Mouse (Mus musculus): Measurements from ENCODE around the gene Snrnp27. TPM values are rescaled to one million over a fixed set of nuclear protein-coding genes. Genes with fewer than 3 reads are reported as not detected.

The Snrnp27 gene
- polyA plus RNA-seq, 2 experiments: 27.2 to 58.2 TPM

- Histone ChIP-seq H3K36me3 (replicated peaks; ENCODE audit: control insufficient read depth, insufficient read depth, low read depth) (no peaks in the 10 kb centered on the region), H3K4me3 (ENCODE audit: insufficient read depth in 1 of 2, low read depth in 2 of 2, low read length in 2 of 2) (no peak overlapping the region), H3K9me3 (ENCODE audit: control insufficient read depth, low read length) (no peaks in the 10 kb centered on the region), H3K27me3 (ENCODE audit: control insufficient read depth, insufficient read depth, low read length) (no peaks in the 10 kb centered on the region), H3K27ac (no peak overlapping the region), H3K4me2 (ENCODE audit: low read depth) (no peak overlapping the region), H3K9ac (replicated peaks) (no peak overlapping the region), H3K4me1 (replicated peaks; ENCODE audit: control insufficient read depth in 2 of 2, insufficient read depth in 2 of 2, low read length in 1 of 2) (no peaks in the 10 kb centered on the region)
- WGBS (ENCODE audit: insufficient replicate concordance): 76% methylated on average over 3 of the region's 3 CpGs
- TF ChIP-seq CTCF (IDR thresholded peaks at IDR 0.05; ENCODE audit: low read depth) (no peak), EP300 (IDR thresholded peaks at IDR 0.05; ENCODE audit: low read depth) (no peak)
- DNase-seq (ENCODE audit: low read depth in 3 of 3, low spot score in 3 of 3) (no peak), ATAC-seq (ENCODE audit: insufficient read depth) (no peak)
These were observed 37.7 kb upstream of the Snrnp27 start for GRCm38 (mm10) chr6:86721977-86722376.

GRCm38 (mm10) chr6:86708072-86708774, 23.9 kb upstream of the Snrnp27 start:
- H3K4me2 ChIP-seq (ENCODE audit: low read depth): no peak overlapping the region
- ATAC-seq (ENCODE audit: insufficient read depth): no peak

GRCm38 (mm10) chr6:86702577-86702976, 18.3 kb upstream of the Snrnp27 start:
- Histone ChIP-seq H3K27ac (no peak overlapping the region), H3K27me3 (ENCODE audit: control insufficient read depth, insufficient read depth, low read length) (no peaks in the 10 kb centered on the region), H3K9me3 (ENCODE audit: control insufficient read depth, low read length) (no peaks in the 10 kb centered on the region), H3K36me3 (replicated peaks; ENCODE audit: control insufficient read depth, insufficient read depth, low read depth) (no peaks in the 10 kb centered on the region), H3K9ac (replicated peaks) (no peak overlapping the region), H3K4me3 (ENCODE audit: insufficient read depth in 1 of 2, low read depth in 2 of 2, low read length in 2 of 2) (no peak overlapping the region), H3K4me2 (ENCODE audit: low read depth) (no peak overlapping the region), H3K4me1 (replicated peaks; ENCODE audit: control insufficient read depth in 2 of 2, insufficient read depth in 2 of 2, low read length in 1 of 2) (no peaks in the 10 kb centered on the region)
- ATAC-seq (ENCODE audit: insufficient read depth) (0 out of 2 replicates have a peak, but pooled peaks have one; percentile 33), DNase-seq (ENCODE audit: low read depth in 3 of 3, low spot score in 3 of 3) (peak in 1 of 3 experiments; percentile 17)
- no peak for TF ChIP-seq EP300 (IDR thresholded peaks at IDR 0.05; ENCODE audit: low read depth)
- no peak for TF ChIP-seq CTCF (IDR thresholded peaks at IDR 0.05; ENCODE audit: low read depth)
- WGBS (ENCODE audit: insufficient replicate concordance): 74% methylated on average over 9 of the region's 9 CpGs

More at GRCm38 (mm10) chr6:86708072-86708774, 23.9 kb upstream of the Snrnp27 start:
- H3K9me3 ChIP-seq (ENCODE audit: control insufficient read depth, low read length): no peaks in the 10 kb centered on the region
- no peak overlapping the region for H3K4me3 ChIP-seq (ENCODE audit: insufficient read depth in 1 of 2, low read depth in 2 of 2, low read length in 2 of 2)
- no peak for DNase-seq (ENCODE audit: low read depth in 3 of 3, low spot score in 3 of 3)
- no peak overlapping the region for H3K27ac ChIP-seq
- no peak overlapping the region for H3K9ac ChIP-seq (replicated peaks)
- no peaks in the 10 kb centered on the region for H3K27me3 ChIP-seq (ENCODE audit: control insufficient read depth, insufficient read depth, low read length)
- H3K36me3 ChIP-seq (replicated peaks; ENCODE audit: control insufficient read depth, insufficient read depth, low read depth): no peaks in the 10 kb centered on the region
- WGBS (ENCODE audit: insufficient replicate concordance): 79% methylated on average over 4 of the region's 4 CpGs
- TF ChIP-seq CTCF (IDR thresholded peaks at IDR 0.05; ENCODE audit: low read depth) (no peak), EP300 (IDR thresholded peaks at IDR 0.05; ENCODE audit: low read depth) (no peak)
- no peaks in the 10 kb centered on the region for H3K4me1 ChIP-seq (replicated peaks; ENCODE audit: control insufficient read depth in 2 of 2, insufficient read depth in 2 of 2, low read length in 1 of 2)

GRCm38 (mm10) chr6:86697903-86698302, 13.6 kb upstream of the Snrnp27 start:
- no peaks in the 10 kb centered on the region for H3K36me3 ChIP-seq (replicated peaks; ENCODE audit: control insufficient read depth, insufficient read depth, low read depth)
- no peaks in the 10 kb centered on the region for H3K27me3 ChIP-seq (ENCODE audit: control insufficient read depth, insufficient read depth, low read length)
- no peak overlapping the region for H3K27ac ChIP-seq
- DNase-seq (ENCODE audit: low read depth in 3 of 3, low spot score in 3 of 3): no peak
- 62% methylated on average over 6 of the region's 6 CpGs for WGBS (ENCODE audit: insufficient replicate concordance)
- H3K9me3 ChIP-seq (ENCODE audit: control insufficient read depth, low read length): no peaks in the 10 kb centered on the region
- no peak overlapping the region for H3K9ac ChIP-seq (replicated peaks)
- no peaks in the 10 kb centered on the region for H3K4me1 ChIP-seq (replicated peaks; ENCODE audit: control insufficient read depth in 2 of 2, insufficient read depth in 2 of 2, low read length in 1 of 2)
- ATAC-seq (ENCODE audit: insufficient read depth): no peak
- H3K4me2 ChIP-seq (ENCODE audit: low read depth): no peak overlapping the region
- no peak for TF ChIP-seq CTCF (IDR thresholded peaks at IDR 0.05; ENCODE audit: low read depth)
- TF ChIP-seq EP300 (IDR thresholded peaks at IDR 0.05; ENCODE audit: low read depth): no peak
- H3K4me3 ChIP-seq (ENCODE audit: insufficient read depth in 1 of 2, low read depth in 2 of 2, low read length in 2 of 2): no peak overlapping the region

- no peak overlapping the region for H3K9ac ChIP-seq (replicated peaks)
- H3K4me2 ChIP-seq (ENCODE audit: low read depth): no peak overlapping the region
- no peaks in the 10 kb centered on the region for H3K36me3 ChIP-seq (replicated peaks; ENCODE audit: control insufficient read depth, insufficient read depth, low read depth)
- ATAC-seq (ENCODE audit: insufficient read depth): no peak
- no peak overlapping the region for H3K27ac ChIP-seq
- H3K4me1 ChIP-seq (replicated peaks; ENCODE audit: control insufficient read depth in 2 of 2, insufficient read depth in 2 of 2, low read length in 1 of 2): no peaks in the 10 kb centered on the region
- no peak for DNase-seq (ENCODE audit: low read depth in 3 of 3, low spot score in 3 of 3)
- 77% methylated on average over 10 of the region's 10 CpGs for WGBS (ENCODE audit: insufficient replicate concordance)
- no peak for TF ChIP-seq CTCF (IDR thresholded peaks at IDR 0.05; ENCODE audit: low read depth)
- TF ChIP-seq EP300 (IDR thresholded peaks at IDR 0.05; ENCODE audit: low read depth): no peak
- H3K9me3 ChIP-seq (ENCODE audit: control insufficient read depth, low read length): no peaks in the 10 kb centered on the region
- no peak overlapping the region for H3K4me3 ChIP-seq (ENCODE audit: insufficient read depth in 1 of 2, low read depth in 2 of 2, low read length in 2 of 2)
- H3K27me3 ChIP-seq (ENCODE audit: control insufficient read depth, insufficient read depth, low read length): no peaks in the 10 kb centered on the region
These were observed 11.9 kb upstream of the Snrnp27 start for GRCm38 (mm10) chr6:86696213-86696612.
